8 mouse cellular contexts compared by ENCODE assay signal in the genomic region with DNA sequence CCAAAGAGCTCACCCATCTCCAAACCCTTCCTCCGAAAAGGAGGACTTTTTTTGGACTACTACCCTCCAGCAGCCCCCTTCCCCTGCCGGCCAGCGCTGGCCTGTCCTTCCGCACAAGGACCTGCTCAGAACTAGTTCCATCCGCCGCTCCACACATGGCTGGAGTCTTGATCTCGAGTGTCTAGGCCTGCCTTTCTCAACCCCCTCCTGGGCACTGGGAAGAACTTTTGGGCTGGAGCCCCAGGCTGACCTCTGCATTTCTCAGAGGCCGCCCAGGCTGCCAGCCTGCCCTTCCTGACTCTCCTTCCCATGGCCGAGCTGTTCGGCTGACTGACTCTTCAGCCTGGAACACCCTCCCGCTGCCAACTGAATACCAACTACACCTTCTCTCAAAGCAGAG. TPM values are rescaled to one million over a fixed set of nuclear protein-coding genes. Genes with fewer than 3 reads are reported as not detected.
DNase-seq lines count a peak whose midpoint lies in the region; ATAC-seq and TF ChIP-seq lines count a peak whose summit lies in the region.

No protein-coding gene starts in this region.

- no peak overlapping the region for H3K27ac ChIP-seq in hindbrain, embryonic 11.5 days (ENCODE audit: low read depth, low read length)
- no peak overlapping the region for H3K27ac ChIP-seq in liver, embryonic 15.5 days (replicated peaks)

- peaks cover 24% of the 10 kb centered on the region for H3K4me1 ChIP-seq in G1E (ENCODE audit: insufficient read depth, low read depth, low read length)
- peaks cover 3% of the 10 kb centered on the region; the same call in 1 of the 2 replicates for H3K4me1 ChIP-seq in hindbrain, embryonic 11.5 days (replicated peaks; ENCODE audit: control insufficient read depth, insufficient read depth, low read length)
- H3K4me1 ChIP-seq in liver, embryonic 15.5 days (replicated peaks) = peaks cover 16% of the 10 kb centered on the region

- 18% methylated on average over 11 of the region's 11 CpGs for WGBS in hindbrain, embryonic 11.5 days
- 14% methylated on average over 11 of the region's 11 CpGs for WGBS in liver, embryonic 15.5 days (ENCODE audit: insufficient replicate concordance)

- no peaks in the 10 kb centered on the region for H3K9me3 ChIP-seq in G1E (replicated peaks)
- H3K9me3 ChIP-seq in hindbrain, embryonic 11.5 days (ENCODE audit: control insufficient read depth, low read length) = no peaks in the 10 kb centered on the region
- H3K9me3 ChIP-seq in liver, embryonic 15.5 days (replicated peaks) = no peaks in the 10 kb centered on the region

- H3K4me3 ChIP-seq in G1E (ENCODE audit: low read depth, low read length) = peak overlapping the region; percentile 69; the same call in 1 of the 2 replicates
- peak overlapping the region; percentile 1 for H3K4me3 ChIP-seq in hindbrain, embryonic 11.5 days (ENCODE audit: low read depth, low read length)
- peak overlapping the region; percentile 48 for H3K4me3 ChIP-seq in liver, embryonic 15.5 days (replicated peaks)

- H3K4me2 ChIP-seq in hindbrain, embryonic 11.5 days (replicated peaks; ENCODE audit: low read depth, low read length) = peak overlapping the region; percentile 17
- peak overlapping the region; percentile 73 for H3K4me2 ChIP-seq in liver, embryonic 15.5 days

- no peak overlapping the region for H3K9ac ChIP-seq in hindbrain, embryonic 11.5 days (ENCODE audit: low read depth, low read length)
- no peak overlapping the region for H3K9ac ChIP-seq in liver, embryonic 15.5 days

- no peak for TF ChIP-seq CTCF in G1E (IDR thresholded peaks at IDR 0.05; ENCODE audit: low read depth, low read length)

- no peaks in the 10 kb centered on the region for H3K36me3 ChIP-seq in G1E (replicated peaks)
- H3K36me3 ChIP-seq in hindbrain, embryonic 11.5 days (ENCODE audit: control insufficient read depth, insufficient read depth, low read length) = no peaks in the 10 kb centered on the region
- no peaks in the 10 kb centered on the region for H3K36me3 ChIP-seq in liver, embryonic 15.5 days (replicated peaks)

- no peak for DNase-seq in frontal cortex, postnatal 10 days (ENCODE audit: low spot score in 2 of 2)
- DNase-seq in G1E (ENCODE audit: low spot score) = no peak
- no peak for DNase-seq in hindbrain, embryonic 11.5 days (ENCODE audit: low spot score)
- DNase-seq in c-Kit-positive CD71-positive TER-119-positive erythroid progenitor cells, embryonic 14.5 days (ENCODE audit: low spot score) = no peak
- DNase-seq in layer of hippocampus, postnatal 36 days = no peak
- no peak for DNase-seq in urinary bladder, postnatal 36 days (ENCODE audit: low spot score in 2 of 2)

- peak; percentile 31; the same call in 1 of the 2 replicates for ATAC-seq in frontal cortex, adult (ENCODE audit: low TSS enrichment)
- no peak for ATAC-seq in G1E (ENCODE audit: extremely low read depth, insufficient number of reproducible peaks, low FRiP score, poor library complexity, severe bottlenecking)
- peak; percentile 16; the same call in 1 of the 2 replicates for ATAC-seq in hindbrain, embryonic 11.5 days (ENCODE audit: low FRiP score)
- no peak for ATAC-seq in liver, embryonic 15.5 days (ENCODE audit: insufficient read depth)

- H3K27me3 ChIP-seq in G1E (ENCODE audit: insufficient read depth, low read length) = peaks cover 90% of the 10 kb centered on the region
- peaks cover 67% of the 10 kb centered on the region for H3K27me3 ChIP-seq in hindbrain, embryonic 11.5 days (ENCODE audit: control insufficient read depth, insufficient read depth, low read length)
- H3K27me3 ChIP-seq in liver, embryonic 15.5 days = peaks cover 100% of the 10 kb centered on the region

RNA-seq across cellular contexts. Expression of gene Pth2, which starts 1.8 kb away (rescaled TPM):
- total RNA-seq in G1E (2014; fragmentation: Nextera tagmentation) (not detected in 2 replicates), G1E (2017) (not detected in 2 replicates)
- polyA plus RNA-seq in G1E (2012) = not detected in 2 replicates
- not detected in 2 replicates for polyA plus RNA-seq in hindbrain, embryonic 11.5 days (2014; fragmentation: Nextera tagmentation; extraction: Ambion mirVana)
- not detected in 2 replicates for polyA plus RNA-seq in liver, embryonic 15.5 days (2015; fragmentation: Nextera tagmentation; extraction: Ambion mirVana)
- not detected for total RNA-seq in layer of hippocampus, postnatal 36 days (2021)

RNA-seq across cellular contexts. Expression of gene Gfy, which starts 3.2 kb away (rescaled TPM):
- total RNA-seq in G1E (2014; fragmentation: Nextera tagmentation) (not detected in 2 replicates), G1E (2017) (0.05 and 0.06 TPM in 2 replicates)
- not detected in 2 replicates for polyA plus RNA-seq in G1E (2012)
- polyA plus RNA-seq in hindbrain, embryonic 11.5 days (2014; fragmentation: Nextera tagmentation; extraction: Ambion mirVana) = not detected in 2 replicates
- not detected in 2 replicates for polyA plus RNA-seq in liver, embryonic 15.5 days (2015; fragmentation: Nextera tagmentation; extraction: Ambion mirVana)
- total RNA-seq in layer of hippocampus, postnatal 36 days (2021) = under 1 TPM; 0.17 to 0.28 TPM

RNA-seq across cellular contexts. Expression of gene Slc17a7, which starts 18.9 kb away (rescaled TPM):
- total RNA-seq in G1E (2014; fragmentation: Nextera tagmentation) (not detected in 2 replicates), G1E (2017) (0.06 and 0.11 TPM in 2 replicates)
- polyA plus RNA-seq in G1E (2012) = 0.02 and 0.08 TPM in 2 replicates
- polyA plus RNA-seq in hindbrain, embryonic 11.5 days (2014; fragmentation: Nextera tagmentation; extraction: Ambion mirVana) = 0.51 and 1.1 TPM in 2 replicates
- not detected in 2 replicates for polyA plus RNA-seq in liver, embryonic 15.5 days (2015; fragmentation: Nextera tagmentation; extraction: Ambion mirVana)
- total RNA-seq in layer of hippocampus, postnatal 36 days (2021) = 1,000 to 10,000 TPM; 1,360 to 1,418 TPM

RNA-seq across cellular contexts. Expression of gene Ccdc155, which starts 22.1 kb away (rescaled TPM):
- total RNA-seq in G1E (2014; fragmentation: Nextera tagmentation) (not detected in 2 replicates), G1E (2017) (not detected in 2 replicates)
- not detected in 2 replicates for polyA plus RNA-seq in G1E (2012)
- polyA plus RNA-seq in hindbrain, embryonic 11.5 days (2014; fragmentation: Nextera tagmentation; extraction: Ambion mirVana) = 0.31 and 0.40 TPM in 2 replicates
- polyA plus RNA-seq in liver, embryonic 15.5 days (2015; fragmentation: Nextera tagmentation; extraction: Ambion mirVana) = 0.07 and 0.13 TPM in 2 replicates
- 1 to 10 TPM; 2.0 to 3.3 TPM for total RNA-seq in layer of hippocampus, postnatal 36 days (2021)

RNA-seq across cellular contexts. Expression of gene Aldh16a1, which starts 28.2 kb away (rescaled TPM):
- total RNA-seq in G1E (2014; fragmentation: Nextera tagmentation) (19.6 and 26.3 TPM in 2 replicates), G1E (2017) (33.8 and 34.7 TPM in 2 replicates)
- 110 and 133 TPM in 2 replicates for polyA plus RNA-seq in G1E (2012)
- 20.8 and 28.6 TPM in 2 replicates for polyA plus RNA-seq in hindbrain, embryonic 11.5 days (2014; fragmentation: Nextera tagmentation; extraction: Ambion mirVana)
- polyA plus RNA-seq in liver, embryonic 15.5 days (2015; fragmentation: Nextera tagmentation; extraction: Ambion mirVana) = 31.4 and 32.6 TPM in 2 replicates
- total RNA-seq in layer of hippocampus, postnatal 36 days (2021) = 10 to 100 TPM; 10.5 to 18.0 TPM

Comparison
In these comparisons a context has a peak if more than half of its experiments do, and no peak if none do; other contexts are left out.
1. ATAC-seq: peak in frontal cortex, adult (single experiment) and hindbrain, embryonic 11.5 days (single experiment); none in G1E (single experiment) and liver, embryonic 15.5 days (single experiment).
2. H3K4me3 ChIP-seq: peak in every context shown above with its lines; median percentile 69 in G1E; 48 in liver, embryonic 15.5 days; 1 in hindbrain, embryonic 11.5 days.